Mouse (Mus musculus): ENCODE results near the gene H2-Q10.

H2-Q10 gene

GRCm38 (mm10) chr17:35516652-35517500 is 47.0 kb downstream of the H2-Q10 start, which contains the start of the genes Tcf19 and Cchcr1:
Tcf19 (minus strand) TSS chr17:35516824.
Cchcr1 (plus strand) TSS chr17:35517100.
- DNase-seq, result peak; percentile 98

DNA sequence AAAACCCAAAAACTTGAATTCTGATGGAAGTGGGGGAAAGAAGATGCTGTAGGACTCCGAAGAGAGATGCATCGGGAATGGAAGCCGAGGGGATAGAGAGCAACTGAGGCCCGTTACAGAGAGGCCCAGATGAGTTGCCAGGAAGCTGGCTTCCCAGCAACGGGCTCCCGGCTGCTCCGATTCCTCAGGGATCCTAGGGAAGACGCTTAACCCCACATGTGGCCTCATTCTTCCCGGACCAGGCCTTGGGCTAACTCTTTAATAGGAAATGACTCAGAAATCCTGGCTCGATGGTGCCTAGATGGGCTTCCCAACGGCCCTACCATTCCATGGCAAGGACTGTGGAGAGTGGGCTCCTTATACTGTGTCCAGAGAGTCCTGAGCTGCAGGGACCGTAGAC is 47.6 kb downstream of the H2-Q10 start:
- DNase-seq, result no peak

Data from thymus, postnatal 4 days (tissue).